Mouse (Mus musculus) olfactory bulb, adult 2 months (tissue): ENCODE measurements at regions not wholly inside any gene's neighbourhood (a gene's known extent, or its start where the extent isn't known, plus 50 kb on each side); places are given as distances from the start of the nearest gene placed in this dataset.

Experiments
- H3K27ac ChIP-seq: fragments of 200-500 bp; 2 replicates; pipeline ENCODE4 v1.5.1; 2012; ENCODE audit warnings: low read depth, low read length; ENCODE audit not compliant: insufficient read depth
- H3K4me1 ChIP-seq: fragments of 200-500 bp; 2 replicates; pipeline ENCODE4 v1.6.1; 2012; ENCODE audit warnings: low read length; ENCODE audit not compliant: control insufficient read depth, insufficient read depth
- H3K4me3 ChIP-seq: fragments of 200-500 bp; 2 replicates; pipeline ENCODE4 v1.5.1; 2012; ENCODE audit warnings: mild to moderate bottlenecking, low read depth, low read length, moderate library complexity; ENCODE audit not compliant: insufficient read depth
- CTCF ChIP-seq: fragments of 200-500 bp; IDR thresholded peaks from 2 replicates; pipeline ENCODE4 v1.5.1; 2012; ENCODE audit warnings: low read depth, mild to moderate bottlenecking, low read length, moderate library complexity; ENCODE audit not compliant: insufficient read depth
- POLR2A ChIP-seq: fragments of 200-500 bp; IDR thresholded peaks from 2 replicates; pipeline ENCODE4 v1.6.1; 2012; ENCODE audit warnings: mild to moderate bottlenecking, low read depth, low read length, moderate library complexity; ENCODE audit not compliant: insufficient read depth
- WGBS: fragments of 180-500 bp; shearing (Covaris S2); methylation state at CpG from one replicate; pipeline ENCODE4 v1.1.7; 2018; 5-methylcytosine and 5-hydroxymethylcytosine counted together

DNA sequence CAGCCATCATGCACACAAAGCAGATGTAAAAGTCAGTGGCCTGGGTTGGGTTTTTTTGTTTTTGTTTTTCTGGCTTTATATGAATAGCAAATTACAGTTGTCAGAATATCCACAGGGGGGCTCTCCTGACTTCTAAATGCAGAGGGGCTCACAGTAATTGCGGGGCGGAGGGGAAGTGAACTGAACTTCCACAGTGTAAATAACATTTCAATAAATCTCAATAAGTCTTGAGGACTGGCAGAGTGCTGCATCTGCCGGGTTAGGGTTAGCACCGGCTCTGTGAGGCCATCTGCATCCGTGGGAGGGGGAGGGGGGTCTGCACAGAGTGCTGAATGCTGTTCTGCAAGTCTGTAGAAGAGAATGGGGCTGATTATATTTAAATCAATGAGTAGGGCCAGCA lies 50.3 kb upstream of the Arl4c start:
- peaks cover 9% of the 10 kb centered on the region for H3K4me1 ChIP-seq
- H3K27ac ChIP-seq = no peak overlapping the region
- no peak overlapping the region for H3K4me3 ChIP-seq
- 9% methylated on average over 5 of the region's 5 CpGs for WGBS
- TF ChIP-seq CTCF (no peak), POLR2A (no peak)

DNA sequence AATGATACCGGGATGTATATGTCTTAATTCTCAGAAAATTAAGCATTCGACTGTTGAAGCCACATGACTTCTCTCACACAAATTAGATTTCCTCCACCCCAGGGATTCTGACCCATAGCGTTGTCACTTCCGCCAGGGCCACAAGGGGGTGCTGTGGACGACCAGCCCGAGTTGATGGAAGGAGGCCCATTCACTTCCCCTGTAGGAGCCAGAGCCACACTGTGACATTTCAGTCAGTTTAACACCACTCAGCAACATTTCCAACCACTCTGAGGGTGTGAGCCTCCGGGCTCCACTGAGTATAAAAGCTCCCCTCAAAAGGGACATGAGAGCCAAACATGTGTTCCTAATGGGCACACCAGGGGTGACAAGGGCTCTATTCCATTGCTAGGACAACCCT lies 54.6 kb upstream of the Arl4c start:
- peak; percentile 68; the same call in 1 of the 2 replicates for TF ChIP-seq CTCF
- TF ChIP-seq POLR2A = no peak
- Histone ChIP-seq H3K27ac (no peak overlapping the region), H3K4me1 (peaks cover 12% of the 10 kb centered on the region), H3K4me3 (no peak overlapping the region)
- WGBS = 49% methylated on average over 7 of the region's 7 CpGs

DNA sequence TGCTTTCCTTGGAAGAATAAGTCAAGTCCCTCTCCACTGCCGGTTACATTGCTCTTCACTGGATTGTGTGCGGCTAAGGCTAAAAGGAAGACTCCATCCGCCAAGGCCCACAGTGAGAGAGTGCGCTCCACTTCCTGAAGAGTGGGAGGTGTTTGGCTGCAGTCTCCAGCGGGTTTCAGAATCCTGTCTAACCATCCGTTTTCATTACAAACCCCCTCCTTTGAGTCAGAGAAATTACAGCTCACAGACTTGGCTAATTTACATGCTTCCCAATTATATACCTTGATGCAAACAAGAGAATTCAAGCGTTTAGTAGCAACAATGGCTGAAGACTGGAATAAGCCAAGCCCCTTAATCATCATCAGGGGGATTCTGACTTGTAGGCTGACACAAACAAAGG lies 55.1 kb upstream of the Arl4c start:
- Histone ChIP-seq H3K27ac (no peak overlapping the region), H3K4me3 (no peak overlapping the region), H3K4me1 (peaks cover 12% of the 10 kb centered on the region)
- 9% methylated on average over 7 of the region's 7 CpGs for whole genome bisulfite sequencing
- TF ChIP-seq CTCF (no peak), POLR2A (no peak)

DNA sequence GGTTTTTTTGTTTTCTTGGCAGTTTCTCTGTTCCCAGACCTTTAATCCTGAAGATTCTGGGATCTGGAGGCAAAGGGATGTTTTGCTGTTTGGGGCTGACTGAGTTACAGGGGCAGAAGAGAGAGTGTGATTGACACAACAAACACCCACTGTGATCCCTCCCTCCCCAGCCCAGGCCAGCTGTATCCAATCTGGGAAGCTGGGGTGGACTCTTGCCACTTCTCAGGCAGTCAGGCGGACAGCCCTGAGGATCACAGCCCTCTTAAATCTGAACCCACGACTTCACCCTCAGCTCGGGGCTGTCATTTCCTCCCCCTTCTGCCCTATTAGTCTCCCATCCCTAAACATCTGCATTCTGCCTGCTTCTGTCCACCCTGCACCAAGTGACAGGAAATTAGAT lies 55.7 kb upstream of the Arl4c start:
- Histone ChIP-seq H3K27ac (0 out of 2 replicates have a peak overlapping the region, but pooled peaks have one; percentile 3), H3K4me3 (no peak overlapping the region), H3K4me1 (peaks cover 10% of the 10 kb centered on the region)
- WGBS = 47% methylated on average over 3 of the region's 3 CpGs
- no peak for TF ChIP-seq POLR2A
- TF ChIP-seq CTCF = no peak

DNA sequence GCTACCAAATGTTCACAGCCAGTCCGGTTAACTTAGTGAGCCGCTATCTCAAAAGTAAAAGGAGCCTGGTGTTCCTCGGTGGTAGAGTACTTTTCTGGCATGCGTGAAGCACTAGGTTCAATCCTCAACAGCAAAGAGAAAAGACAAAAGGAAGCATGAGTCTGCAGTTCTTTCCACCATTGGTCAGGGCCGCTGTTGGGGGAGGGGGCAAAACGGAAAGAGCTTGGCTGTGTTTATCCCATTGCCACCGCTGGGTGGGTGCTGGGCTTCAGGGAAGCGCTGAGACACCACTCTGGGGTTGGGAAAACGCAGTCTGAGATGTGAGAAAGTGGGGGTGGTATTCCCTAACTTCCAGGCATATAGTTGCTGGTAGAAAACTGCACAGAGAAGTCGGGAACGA lies 58.6 kb upstream of the Arl4c start:
- 85% methylated on average over 11 of the region's 11 CpGs for WGBS
- H3K4me1 ChIP-seq = peaks cover 10% of the 10 kb centered on the region
- no peak overlapping the region for H3K4me3 ChIP-seq
- no peak for TF ChIP-seq CTCF
- no peak for TF ChIP-seq POLR2A
- H3K27ac ChIP-seq = no peak overlapping the region

GRCm38 (mm10) chr1:88761121-88761520 lies 59.1 kb upstream of the Arl4c start:
- peaks cover 10% of the 10 kb centered on the region for H3K4me1 ChIP-seq
- no peak overlapping the region for H3K4me3 ChIP-seq
- no peak overlapping the region for H3K27ac ChIP-seq
- WGBS = 91% methylated on average over 6 of the region's 6 CpGs
- TF ChIP-seq POLR2A = no peak
- TF ChIP-seq CTCF = no peak

DNA sequence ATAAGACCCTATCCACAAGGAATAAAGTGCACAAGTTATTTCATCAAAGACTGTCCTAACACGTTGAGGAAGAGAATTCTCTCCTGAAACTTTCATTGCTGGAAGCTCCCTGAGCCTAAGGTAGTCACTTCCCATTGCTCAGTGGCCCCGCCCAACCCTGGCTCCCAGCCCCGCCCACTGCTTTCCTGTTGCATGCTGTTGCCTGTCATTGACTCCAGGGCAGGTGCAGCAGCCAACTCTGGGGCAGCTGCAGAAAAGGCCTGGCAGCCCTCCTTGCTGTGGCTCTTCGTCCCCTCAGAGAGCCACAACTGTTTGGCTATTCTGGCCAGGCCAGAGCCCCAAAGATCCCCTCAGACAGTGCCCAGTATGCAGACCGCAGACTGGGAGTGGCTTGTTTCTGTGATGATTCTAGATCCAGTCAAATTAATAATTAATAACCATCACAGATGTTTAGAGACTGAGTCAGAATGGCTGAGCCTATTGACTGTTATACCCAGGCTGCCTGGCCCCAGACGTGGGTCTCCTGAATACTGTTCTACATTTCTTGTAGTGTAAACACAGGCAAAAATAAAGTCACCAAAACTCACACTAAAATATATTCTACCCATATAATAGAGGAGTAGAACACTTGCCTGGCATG lies 61.8 kb upstream of the Arl4c start:
- WGBS = 69% methylated on average over 6 of the region's 6 CpGs
- Histone ChIP-seq H3K4me1 (no peaks in the 10 kb centered on the region), H3K4me3 (no peak overlapping the region), H3K27ac (no peak overlapping the region)
- no peak for TF ChIP-seq CTCF
- no peak for TF ChIP-seq POLR2A

DNA sequence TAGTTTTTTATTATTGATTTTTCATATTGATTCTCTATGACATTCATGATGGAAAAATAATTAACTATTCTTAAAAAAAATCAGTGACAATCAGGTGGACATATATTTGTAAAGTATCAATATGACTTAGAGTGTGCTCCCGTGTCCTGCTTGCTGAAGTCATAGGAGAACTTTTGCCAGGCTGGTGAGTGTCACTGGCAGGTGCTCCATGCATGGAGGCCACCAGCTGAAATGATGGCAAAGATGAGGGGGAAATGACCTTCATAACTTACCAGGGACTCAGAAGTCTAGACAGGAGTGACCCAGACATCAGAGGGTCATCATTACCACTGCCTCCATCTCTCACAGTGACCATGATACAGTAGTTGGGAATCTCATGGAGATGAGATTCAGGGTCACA lies 62.5 kb upstream of the Arl4c start:
- TF ChIP-seq CTCF (no peak), POLR2A (no peak)
- H3K27ac ChIP-seq = no peak overlapping the region
- 95% methylated on average over 1 of the region's 1 CpGs for WGBS
- H3K4me1 ChIP-seq = no peaks in the 10 kb centered on the region
- H3K4me3 ChIP-seq = no peak overlapping the region

DNA sequence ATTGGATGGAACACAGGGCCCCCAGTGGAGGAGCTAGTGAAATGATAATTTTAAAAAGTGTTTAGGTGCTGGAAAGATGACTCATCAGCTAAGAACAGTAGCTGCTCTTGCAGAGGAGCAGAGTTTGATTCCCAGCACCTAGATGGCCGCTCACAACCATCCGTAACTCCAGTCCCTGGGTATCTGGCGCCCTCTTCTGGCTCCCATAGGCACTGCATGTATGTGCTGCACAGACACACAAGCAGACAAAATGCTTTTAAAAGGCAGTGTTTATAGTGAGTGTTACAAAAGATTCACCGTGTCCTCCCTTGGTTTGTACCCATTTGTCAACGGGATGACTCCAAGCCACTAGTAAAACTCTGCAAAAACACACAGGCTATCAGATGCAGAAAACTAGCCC lies 75.0 kb upstream of the Arl4c start:
- Histone ChIP-seq H3K4me1 (no peaks in the 10 kb centered on the region), H3K27ac (no peak overlapping the region), H3K4me3 (no peak overlapping the region)
- TF ChIP-seq POLR2A (no peak), CTCF (no peak)
- WGBS = 98% methylated on average over 5 of the region's 5 CpGs

- no peaks in the 10 kb centered on the region for H3K4me1 ChIP-seq
- H3K27ac ChIP-seq = no peak overlapping the region
- TF ChIP-seq POLR2A = no peak
- TF ChIP-seq CTCF = no peak
- 86% methylated on average over 4 of the region's 4 CpGs for WGBS
- H3K4me3 ChIP-seq = no peak overlapping the region
Measured at GRCm38 (mm10) chr1:88780262-88780661, 78.2 kb upstream of the Arl4c start.
